In genomic region chr17:86226198-86226597, GRCm38 (mm10) we compare ENCODE assay signal across 15 mouse cellular contexts.
"Had no signal": no experiment of that assay in that cellular context is flagged by ENCODE, and none has a peak within 500 bp of the region (broad histone marks: within the 10 kb centered on the region; RNA-seq: fewer than 3 reads in every experiment).

No protein-coding gene starts in this region.

- H3K27ac ChIP-seq: lung, embryonic 15.5 days; macrophage; midbrain, embryonic 13.5 days; midbrain, embryonic 15.5 days; neural tube, embryonic 12.5 days; stomach, embryonic 15.5 days; stomach, postnatal 0 days had no signal

- DNase-seq: liver, postnatal 0 days; lung, adult 2 months; lung, postnatal 36 days; right cerebral cortex, postnatal 14 days; thymus, adult 2 months; thymus, postnatal 25 days; thymus, postnatal 4 days had no signal

- H3K4me3 ChIP-seq: lung, embryonic 15.5 days; megakaryocyte, embryonic 14.5 days; midbrain, embryonic 13.5 days; midbrain, embryonic 15.5 days; neural tube, embryonic 12.5 days; stomach, embryonic 15.5 days had no signal
